ENCODE assay signal across 36 mouse cellular contexts in genomic region chr4:107114278-107114677, GRCm38 (mm10). TPM values are rescaled to one million over a fixed set of nuclear protein-coding genes. Genes with fewer than 3 reads are reported as not detected.
"Had no signal": no experiment of that assay in that cellular context is flagged by ENCODE, and none has a peak within 500 bp of the region (broad histone marks: within the 10 kb centered on the region; RNA-seq: fewer than 3 reads in every experiment).

No protein-coding gene starts in this region.

- H3K27me3 ChIP-seq: heart, embryonic 15.5 days; hindbrain, embryonic 12.5 days; hindbrain, embryonic 15.5 days; intestine, embryonic 15.5 days had no signal

- H3K9ac ChIP-seq: heart, embryonic 12.5 days; heart, embryonic 13.5 days; heart, embryonic 15.5 days; hindbrain, embryonic 12.5 days; hindbrain, embryonic 13.5 days; hindbrain, embryonic 14.5 days; hindbrain, embryonic 15.5 days; intestine, embryonic 15.5 days had no signal

- H3K4me1 ChIP-seq: heart, embryonic 12.5 days; heart, embryonic 13.5 days; heart, embryonic 15.5 days; hindbrain, embryonic 12.5 days; hindbrain, embryonic 13.5 days; hindbrain, embryonic 15.5 days; intestine, embryonic 15.5 days had no signal

- H3K9me3 ChIP-seq: heart, embryonic 10.5 days; heart, embryonic 12.5 days; heart, embryonic 13.5 days; heart, embryonic 15.5 days; hindbrain, embryonic 10.5 days; hindbrain, embryonic 12.5 days; hindbrain, embryonic 13.5 days; hindbrain, embryonic 15.5 days; intestine, embryonic 15.5 days had no signal

- H3K36me3 ChIP-seq: heart, embryonic 10.5 days; heart, embryonic 12.5 days; heart, embryonic 13.5 days; heart, embryonic 15.5 days; hindbrain, embryonic 10.5 days; hindbrain, embryonic 12.5 days; hindbrain, embryonic 13.5 days; hindbrain, embryonic 15.5 days; intestine, embryonic 15.5 days had no signal

- H3K27ac ChIP-seq: heart, adult 2 months; heart, embryonic 10.5 days; heart, embryonic 13.5 days; heart, embryonic 15.5 days; hindbrain, embryonic 10.5 days; hindbrain, embryonic 12.5 days; hindbrain, embryonic 13.5 days; hindbrain, embryonic 14.5 days; hindbrain, embryonic 15.5 days; hindbrain, postnatal 0 days; intestine, embryonic 15.5 days; layer of hippocampus, adult 2 months; left cerebral cortex, adult 2 months had no signal

- DNase-seq: heart, adult 18-20 months; heart, adult 2 months; heart, postnatal 10 days; heart, postnatal 14 days; heart, postnatal 36 days; heart, postnatal 4 days; kidney, adult 11 months; kidney, adult 18-20 months; kidney, postnatal 10 days; kidney, postnatal 25 days; kidney, postnatal 36 days; layer of hippocampus, adult 9-11 months; layer of hippocampus, postnatal 36 days had no signal

- H3K4me3 ChIP-seq: heart, adult 2 months; heart, embryonic 10.5 days; heart, embryonic 12.5 days; heart, embryonic 13.5 days; heart, embryonic 15.5 days; hindbrain, embryonic 10.5 days; hindbrain, embryonic 12.5 days; hindbrain, embryonic 13.5 days; hindbrain, embryonic 15.5 days; intestine, embryonic 15.5 days; layer of hippocampus, adult 2 months; left cerebral cortex, adult 2 months had no signal

- ATAC-seq: hindbrain, embryonic 16.5 days; hindbrain, postnatal 0 days; inflammation-experienced regulatory T-cells, adult 6 months; intestine, embryonic 15.5 days; intestine, embryonic 16.5 days; intestine, postnatal 0 days had no signal

- H3K4me2 ChIP-seq: heart, embryonic 11.5 days; heart, embryonic 12.5 days; heart, embryonic 13.5 days; heart, embryonic 15.5 days; hindbrain, embryonic 12.5 days; hindbrain, embryonic 13.5 days; hindbrain, embryonic 14.5 days; hindbrain, embryonic 15.5 days; intestine, embryonic 15.5 days had no signal

RNA-seq across cellular contexts. Expression of gene Cdcp2, which starts 17.6 kb away (rescaled TPM):
- polyA plus RNA-seq: heart, adult 2 months; heart, embryonic 10.5 days; heart, embryonic 11.5 days; heart, embryonic 12.5 days; heart, embryonic 13.5 days; heart, embryonic 14.5 days; heart, embryonic 15.5 days; heart, embryonic 16.5 days; heart, postnatal 0 days; hindbrain, embryonic 14.5 days; inflammation-experienced regulatory T-cells, adult 6 months; intestine, embryonic 14.5 days; intestine, embryonic 15.5 days; intestine, embryonic 16.5 days; intestine, postnatal 0 days; large intestine, adult 2 months had no signal
